Mouse (Mus musculus) hindbrain, embryonic 11.5 days (tissue): Measurements from ENCODE around the gene Sdc3. TPM values are rescaled to one million over a fixed set of nuclear protein-coding genes. Genes with fewer than 3 reads are reported as not detected.

Experiments used
- ATAC-seq: fragments of 200-750 bp; cut with Nextera tagmentation; 2 replicates; pipeline ENCODE4 v1.8.0; 2017; ENCODE audit warnings: mild to moderate bottlenecking, moderate TSS enrichment, moderate library complexity; ENCODE audit not compliant: low FRiP score
- DNase-seq: peaks from one replicate; pipeline ENCODE4 v3.0.0-alpha.2; 2015; ENCODE audit warnings: low spot score
- H3K27ac ChIP-seq: fragments of 300-500 bp; sonication (generic); 2 replicates; pipeline ENCODE4 v1.5.1; 2014; ENCODE audit warnings: mild to moderate bottlenecking, low read depth, low read length
- H3K27me3 ChIP-seq: fragments of 300-500 bp; sonication (generic); 2 replicates; pipeline ENCODE4 v1.6.1; 2014; ENCODE audit warnings: mild to moderate bottlenecking, low read length, moderate library complexity, mixed read lengths; ENCODE audit not compliant: control insufficient read depth, insufficient read depth
- H3K36me3 ChIP-seq: fragments of 300-500 bp; sonication (generic); 2 replicates; pipeline ENCODE4 v1.6.1; 2014; ENCODE audit warnings: mild to moderate bottlenecking, low read length, moderate library complexity, mixed read lengths; ENCODE audit not compliant: control insufficient read depth, insufficient read depth
- H3K4me1 ChIP-seq: fragments of 300-500 bp; sonication (generic); replicated peaks from 2 replicates; pipeline ENCODE4 v1.6.1; 2014; ENCODE audit warnings: low read length, mixed read lengths; ENCODE audit not compliant: control insufficient read depth, insufficient read depth
- H3K4me2 ChIP-seq: fragments of 300-500 bp; sonication (generic); replicated peaks from 2 replicates; pipeline ENCODE4 v1.6.1; 2014; ENCODE audit warnings: mild to moderate bottlenecking, low read depth, low read length
- H3K4me3 ChIP-seq: fragments of 300-500 bp; sonication (generic); 2 replicates; pipeline ENCODE4 v1.5.1; 2014; ENCODE audit warnings: low read depth, low read length
- H3K9ac ChIP-seq: fragments of 300-500 bp; sonication (generic); 2 replicates; pipeline ENCODE4 v1.6.1; 2014; ENCODE audit warnings: low read depth, low read length
- H3K9me3 ChIP-seq: fragments of 300-500 bp; sonication (generic); 2 replicates; pipeline ENCODE4 v1.6.1; 2016; ENCODE audit warnings: low read length; ENCODE audit not compliant: control insufficient read depth
- WGBS: fragments of 180-500 bp; shearing (Covaris S2); extraction: QIAGEN DNeasy Blood & Tissue Kit; methylation state at CpG from one replicate; pipeline ENCODE4 v1.1.7; 2014; 5-methylcytosine and 5-hydroxymethylcytosine counted together
- polyA plus RNA-seq: library from polyadenylated mRNA; unstranded; fragments of >200 nt; fragmentation: Nextera tagmentation; extraction: Ambion mirVana; gene quantifications from 2 replicates; pipeline ENCODE4 v1.2.1, GENCODE M21; 2014

Gene Sdc3
- polyA plus RNA-seq, 1 experiment from 2014 or later, result 12.0 TPM

DNA sequence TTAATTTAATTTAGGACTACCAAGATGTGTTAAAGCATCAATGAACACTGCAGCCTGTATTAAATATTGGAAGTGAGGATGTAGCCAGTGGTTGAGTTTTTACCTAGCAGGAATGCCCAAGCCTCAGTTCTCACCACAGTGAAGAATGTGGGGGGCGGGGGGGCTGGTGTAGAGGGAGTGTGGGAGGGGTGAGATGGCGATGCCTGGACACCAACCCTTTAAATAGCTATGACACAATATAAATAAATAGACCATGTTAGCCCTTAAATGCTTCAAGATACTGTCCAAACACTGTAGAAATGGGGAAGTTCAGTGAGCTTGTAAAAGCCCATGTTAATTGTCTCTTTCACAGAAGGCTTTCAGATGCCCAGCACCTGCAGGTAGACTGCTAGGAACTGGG, 32.5 kb upstream of the Sdc3 start:
- Histone ChIP-seq H3K27me3 (no peaks in the 10 kb centered on the region), H3K9ac (no peak overlapping the region), H3K4me3 (no peak overlapping the region), H3K27ac (no peak overlapping the region), H3K36me3 (peaks cover 20% of the 10 kb centered on the region), H3K4me2 (no peak overlapping the region), H3K4me1 (no peaks in the 10 kb centered on the region), H3K9me3 (no peaks in the 10 kb centered on the region)
- 94% methylated on average over 2 of the region's 2 CpGs for WGBS
- DNase-seq, result no peak
- ATAC-seq, result no peak

DNA sequence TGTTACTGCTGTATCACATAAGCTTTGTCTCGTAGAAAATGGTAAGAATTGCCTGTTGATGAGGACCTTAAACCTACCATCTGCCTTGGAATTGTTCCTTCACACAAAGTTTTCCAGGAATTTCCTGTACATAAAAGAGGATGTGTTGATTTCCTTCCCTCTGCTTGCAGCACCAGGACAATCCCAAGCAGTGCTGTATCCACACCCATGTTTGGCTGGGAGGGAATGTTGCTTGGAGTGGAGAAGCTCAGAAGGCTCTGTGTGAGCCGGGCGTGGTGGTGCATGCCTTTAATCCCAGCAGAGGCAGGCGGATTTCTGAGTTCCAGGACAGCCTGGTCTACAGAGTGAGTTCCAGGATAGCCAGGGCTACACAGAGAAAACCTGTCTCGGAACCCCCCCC, 30.5 kb upstream of the Sdc3 start:
- no peak for ATAC-seq
- Histone ChIP-seq H3K4me1 (no peaks in the 10 kb centered on the region), H3K9me3 (no peaks in the 10 kb centered on the region), H3K4me3 (no peak overlapping the region), H3K36me3 (peaks cover 20% of the 10 kb centered on the region), H3K27ac (no peak overlapping the region), H3K4me2 (no peak overlapping the region), H3K9ac (no peak overlapping the region), H3K27me3 (no peaks in the 10 kb centered on the region)
- WGBS, result 95% methylated on average over 5 of the region's 5 CpGs
- DNase-seq, result no peak

GRCm38 (mm10) chr4:130765399-130766160, 26.8 kb upstream of the Sdc3 start:
- Histone ChIP-seq H3K9me3 (no peaks in the 10 kb centered on the region), H3K27me3 (no peaks in the 10 kb centered on the region), H3K4me1 (no peaks in the 10 kb centered on the region), H3K4me2 (no peak overlapping the region), H3K36me3 (peaks cover 22% of the 10 kb centered on the region; the same call in 1 of the 2 replicates), H3K27ac (no peak overlapping the region), H3K9ac (no peak overlapping the region), H3K4me3 (no peak overlapping the region)
- no peak for DNase-seq
- 91% methylated on average over 7 of the region's 7 CpGs for WGBS
- ATAC-seq, result no peak

- 100% methylated on average over 1 of the region's 2 CpGs for WGBS
- no peak for DNase-seq
- no peak overlapping the region for H3K9ac ChIP-seq
- no peak overlapping the region for H3K4me2 ChIP-seq
- no peaks in the 10 kb centered on the region for H3K9me3 ChIP-seq
- no peaks in the 10 kb centered on the region for H3K27me3 ChIP-seq
- no peak overlapping the region for H3K4me3 ChIP-seq
- peaks cover 22% of the 10 kb centered on the region; the same call in 1 of the 2 replicates for H3K36me3 ChIP-seq
- no peak overlapping the region for H3K27ac ChIP-seq
- no peak for ATAC-seq
- H3K4me1 ChIP-seq, result no peaks in the 10 kb centered on the region
Observed at GRCm38 (mm10) chr4:130766387-130766786, 25.9 kb upstream of the Sdc3 start.

GRCm38 (mm10) chr4:130766926-130767325, 25.4 kb upstream of the Sdc3 start:
- Histone ChIP-seq H3K27ac (no peak overlapping the region), H3K4me1 (no peaks in the 10 kb centered on the region), H3K9ac (no peak overlapping the region), H3K27me3 (no peaks in the 10 kb centered on the region), H3K36me3 (peaks cover 26% of the 10 kb centered on the region; the same call in 1 of the 2 replicates), H3K4me2 (no peak overlapping the region), H3K4me3 (no peak overlapping the region), H3K9me3 (no peaks in the 10 kb centered on the region)
- DNase-seq, result no peak
- WGBS, result 94% methylated on average over 4 of the region's 4 CpGs
- no peak for ATAC-seq

DNA sequence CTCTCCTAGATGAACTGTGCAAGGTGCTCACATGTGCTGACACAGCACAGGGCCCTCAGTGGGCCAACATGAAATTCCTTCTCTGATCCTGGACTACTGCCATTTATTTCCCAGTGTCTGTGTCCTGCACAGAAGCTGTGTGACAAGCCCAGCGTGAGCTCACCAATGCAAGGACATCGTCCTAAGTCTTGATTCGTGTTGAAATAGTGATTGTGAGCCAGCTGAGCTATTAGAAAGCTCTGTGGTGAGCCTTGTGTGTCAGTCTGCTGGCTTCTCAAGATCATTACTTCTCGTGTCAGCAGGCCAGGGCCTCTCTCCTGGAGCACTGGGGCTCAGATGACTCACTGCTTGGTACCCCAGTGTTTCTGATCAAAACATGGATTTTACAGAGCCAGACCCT, 18.4 kb upstream of the Sdc3 start:
- Histone ChIP-seq H3K9me3 (no peaks in the 10 kb centered on the region), H3K27ac (no peak overlapping the region), H3K9ac (no peak overlapping the region), H3K4me3 (no peak overlapping the region), H3K36me3 (peaks cover 10% of the 10 kb centered on the region; the same call in 1 of the 2 replicates), H3K27me3 (no peaks in the 10 kb centered on the region), H3K4me2 (no peak overlapping the region), H3K4me1 (no peaks in the 10 kb centered on the region)
- no peak for DNase-seq
- WGBS, result 90% methylated on average over 4 of the region's 4 CpGs
- no peak for ATAC-seq

DNA sequence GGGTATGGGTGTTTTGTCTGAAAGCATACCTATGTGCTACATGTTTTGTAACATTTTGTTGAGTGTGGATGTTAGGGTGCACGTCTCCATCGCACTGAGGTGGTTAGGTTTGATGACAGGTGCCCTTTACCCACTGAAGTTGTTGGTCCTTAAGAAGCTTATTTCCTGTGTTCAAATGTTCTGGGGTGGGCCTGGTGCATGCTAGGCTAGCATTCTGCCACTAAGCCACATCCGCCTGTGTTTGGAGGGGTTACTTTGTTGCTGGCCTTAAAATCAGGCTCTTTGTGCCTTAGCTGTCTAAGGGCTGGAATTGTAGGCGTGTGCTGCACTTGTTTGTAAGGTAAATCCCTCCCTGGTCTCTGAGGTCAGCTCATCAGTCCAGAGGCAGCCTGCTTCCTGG, 17.5 kb upstream of the Sdc3 start:
- Histone ChIP-seq H3K27me3 (no peaks in the 10 kb centered on the region), H3K4me3 (no peak overlapping the region), H3K4me1 (no peaks in the 10 kb centered on the region), H3K9ac (no peak overlapping the region), H3K27ac (no peak overlapping the region), H3K36me3 (peaks cover 11% of the 10 kb centered on the region; the same call in 1 of the 2 replicates), H3K4me2 (no peak overlapping the region), H3K9me3 (no peaks in the 10 kb centered on the region)
- no peak for DNase-seq
- ATAC-seq, result no peak
- WGBS, result 94% methylated on average over 4 of the region's 4 CpGs

- Histone ChIP-seq H3K4me2 (no peak overlapping the region), H3K9ac (no peak overlapping the region), H3K9me3 (no peaks in the 10 kb centered on the region), H3K4me3 (no peak overlapping the region), H3K4me1 (no peaks in the 10 kb centered on the region), H3K27ac (no peak overlapping the region), H3K27me3 (no peaks in the 10 kb centered on the region), H3K36me3 (peaks cover 8% of the 10 kb centered on the region; the same call in 1 of the 2 replicates)
- ATAC-seq (no peak), DNase-seq (no peak)
- WGBS, result 72% methylated on average over 10 of the region's 10 CpGs
Observed at GRCm38 (mm10) chr4:130777647-130778046, 14.7 kb upstream of the Sdc3 start.

- WGBS, result 87% methylated on average over 3 of the region's 3 CpGs
- Histone ChIP-seq H3K4me2 (no peak overlapping the region), H3K36me3 (peaks cover 8% of the 10 kb centered on the region; the same call in 1 of the 2 replicates), H3K27ac (no peak overlapping the region), H3K27me3 (no peaks in the 10 kb centered on the region), H3K4me1 (no peaks in the 10 kb centered on the region), H3K9me3 (no peaks in the 10 kb centered on the region), H3K9ac (no peak overlapping the region), H3K4me3 (no peak overlapping the region)
- no peak for DNase-seq
- no peak for ATAC-seq
Observed at GRCm38 (mm10) chr4:130779037-130779436, 13.3 kb upstream of the Sdc3 start.
